Mouse (Mus musculus) liver, embryonic 16.5 days (tissue): ENCODE measurements around the gene Krt80. TPM values are rescaled to one million over a fixed set of nuclear protein-coding genes. Genes with fewer than 3 reads are reported as not detected.

ENCODE experiments used
- ATAC-seq: fragments of 200-750 bp; cut with Nextera tagmentation; 2 replicates; pipeline ENCODE4 v1.8.0; 2017; ENCODE audit warnings: low read depth, mild to moderate bottlenecking, moderate number of reproducible peaks, moderate library complexity
- H3K27ac ChIP-seq: fragments of 300-500 bp; sonication (generic); 2 replicates; pipeline ENCODE4 v1.5.1; 2014; ENCODE audit warnings: mild to moderate bottlenecking, low read length
- H3K27me3 ChIP-seq: fragments of 300-500 bp; sonication (generic); 2 replicates; pipeline ENCODE4 v1.6.1; 2014; ENCODE audit warnings: low read depth, low read length, mixed read lengths; ENCODE audit not compliant: control insufficient read depth, insufficient read depth
- H3K36me3 ChIP-seq: fragments of 300-500 bp; sonication (generic); 2 replicates; pipeline ENCODE4 v1.6.1; 2014; ENCODE audit warnings: mild to moderate bottlenecking; ENCODE audit not compliant: control insufficient read depth, insufficient read depth
- H3K4me1 ChIP-seq: fragments of 300-500 bp; sonication (generic); 2 replicates; pipeline ENCODE4 v1.6.1; 2014; ENCODE audit warnings: low read depth, low read length, mixed read lengths; ENCODE audit not compliant: control insufficient read depth
- H3K4me2 ChIP-seq: fragments of 300-500 bp; sonication (generic); 2 replicates; pipeline ENCODE4 v1.6.1; 2014; ENCODE audit warnings: low read depth, low read length, mixed read lengths
- H3K4me3 ChIP-seq: fragments of 300-500 bp; sonication (generic); 2 replicates; pipeline ENCODE4 v1.5.1; 2014; ENCODE audit warnings: low read depth, mild to moderate bottlenecking, low read length
- H3K9ac ChIP-seq: fragments of 300-500 bp; sonication (generic); 2 replicates; pipeline ENCODE4 v1.6.1; 2014; ENCODE audit warnings: low read depth, low read length
- H3K9me3 ChIP-seq: fragments of 300-500 bp; sonication (generic); replicated peaks from 2 replicates; pipeline ENCODE4 v1.6.1; 2016; ENCODE audit warnings: low read length; ENCODE audit not compliant: control insufficient read depth
- WGBS: fragments of 180-500 bp; shearing (Covaris S2); extraction: QIAGEN DNeasy Blood & Tissue Kit; methylation state at CpG from one replicate; pipeline ENCODE4 v1.1.7; 2014; ENCODE audit not compliant: insufficient replicate concordance; 5-methylcytosine and 5-hydroxymethylcytosine counted together
- polyA plus RNA-seq: library from polyadenylated mRNA; unstranded; fragments of >200 nt; fragmentation: Nextera tagmentation; extraction: Ambion mirVana; gene quantifications from 2 replicates; pipeline ENCODE4 v1.2.1, GENCODE M21; 2015

Krt80 gene
- 0.32 and 0.52 TPM in 2 replicates for polyA plus RNA-seq

DNA sequence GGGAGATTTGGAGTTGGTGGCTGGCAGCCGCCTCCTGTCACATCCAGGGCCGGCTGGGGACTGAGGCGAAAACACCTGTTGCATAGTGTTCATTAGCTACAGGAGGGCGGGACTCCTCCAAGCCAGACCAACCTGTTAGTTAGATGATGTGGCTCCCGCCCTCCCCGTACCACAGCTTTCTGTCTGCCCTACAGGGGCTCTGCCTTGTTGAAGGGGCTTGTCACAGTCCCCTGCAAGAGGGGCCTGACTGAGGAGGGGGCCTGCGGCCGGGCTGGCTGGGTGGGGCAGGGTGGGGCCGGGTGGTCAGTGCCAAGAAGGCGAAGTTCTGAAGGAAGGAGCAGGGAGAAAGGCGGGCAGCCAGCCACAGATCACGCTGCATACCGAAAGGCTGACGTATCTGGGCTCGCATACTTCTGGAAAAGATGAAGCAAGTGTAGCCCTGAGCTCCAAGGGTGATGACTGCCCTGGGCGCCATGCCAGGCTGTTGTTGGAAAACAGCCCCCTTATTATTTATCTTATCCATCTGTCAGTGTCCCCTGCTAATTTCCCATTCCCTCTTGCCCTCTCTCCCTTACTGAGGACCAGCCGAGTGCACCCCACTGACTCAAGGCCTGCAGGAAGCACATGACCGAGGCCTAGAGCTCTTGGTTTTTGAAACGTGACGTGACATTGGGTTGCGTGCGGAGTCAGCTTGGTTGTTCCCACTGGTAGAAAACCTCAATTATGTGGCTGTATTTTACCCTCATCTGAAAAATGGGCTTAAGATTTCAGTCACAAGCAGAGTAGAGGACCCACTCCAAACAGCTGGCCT lies at the start of gene Krt80:
Gene Krt80, minus strand, starts transcription at position 62 of the 811 bp plus-strand sequence.
- WGBS: 64% methylated on average over 22 of the region's 22 CpGs
- Histone ChIP-seq H3K4me2 (no peak within 1 kb of the TSS), H3K4me1 (peaks cover 2% of the 10 kb centered on the region; the same call in 1 of the 2 replicates), H3K27me3 (no peaks in the 10 kb centered on the region), H3K9ac (no peak within 1 kb of the TSS), H3K36me3 (no peaks in the 10 kb centered on the region), H3K27ac (no peak within 1 kb of the TSS), H3K4me3 (no peak within 1 kb of the TSS), H3K9me3 (no peaks in the 10 kb centered on the region)
- ATAC-seq: no peak

DNA sequence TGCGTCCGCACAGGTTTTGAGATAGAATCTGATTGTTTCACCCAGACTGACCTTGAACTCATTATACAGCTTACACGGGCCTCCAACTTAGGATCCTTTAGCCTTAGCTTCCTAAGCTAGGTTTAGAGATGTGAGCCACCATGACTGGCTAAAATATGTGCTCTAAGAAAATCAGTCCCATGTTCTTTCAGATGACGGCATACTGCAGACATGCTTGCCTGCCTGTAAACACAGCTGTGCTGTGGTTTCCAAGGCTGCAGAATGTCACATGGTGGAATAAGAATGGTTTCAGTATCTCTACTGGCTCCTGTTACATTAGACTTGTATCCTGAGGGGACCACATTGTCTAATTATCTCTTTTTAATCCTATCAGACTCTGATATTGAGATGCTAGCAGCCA lies 49.0 kb upstream of the Krt80 start:
- Histone ChIP-seq H3K27ac (no peak overlapping the region), H3K27me3 (no peaks in the 10 kb centered on the region), H3K4me1 (no peaks in the 10 kb centered on the region), H3K4me2 (no peak overlapping the region), H3K36me3 (no peaks in the 10 kb centered on the region), H3K4me3 (no peak overlapping the region), H3K9me3 (no peaks in the 10 kb centered on the region), H3K9ac (no peak overlapping the region)
- ATAC-seq: no peak
- WGBS: 54% methylated on average over 4 of the region's 4 CpGs

DNA sequence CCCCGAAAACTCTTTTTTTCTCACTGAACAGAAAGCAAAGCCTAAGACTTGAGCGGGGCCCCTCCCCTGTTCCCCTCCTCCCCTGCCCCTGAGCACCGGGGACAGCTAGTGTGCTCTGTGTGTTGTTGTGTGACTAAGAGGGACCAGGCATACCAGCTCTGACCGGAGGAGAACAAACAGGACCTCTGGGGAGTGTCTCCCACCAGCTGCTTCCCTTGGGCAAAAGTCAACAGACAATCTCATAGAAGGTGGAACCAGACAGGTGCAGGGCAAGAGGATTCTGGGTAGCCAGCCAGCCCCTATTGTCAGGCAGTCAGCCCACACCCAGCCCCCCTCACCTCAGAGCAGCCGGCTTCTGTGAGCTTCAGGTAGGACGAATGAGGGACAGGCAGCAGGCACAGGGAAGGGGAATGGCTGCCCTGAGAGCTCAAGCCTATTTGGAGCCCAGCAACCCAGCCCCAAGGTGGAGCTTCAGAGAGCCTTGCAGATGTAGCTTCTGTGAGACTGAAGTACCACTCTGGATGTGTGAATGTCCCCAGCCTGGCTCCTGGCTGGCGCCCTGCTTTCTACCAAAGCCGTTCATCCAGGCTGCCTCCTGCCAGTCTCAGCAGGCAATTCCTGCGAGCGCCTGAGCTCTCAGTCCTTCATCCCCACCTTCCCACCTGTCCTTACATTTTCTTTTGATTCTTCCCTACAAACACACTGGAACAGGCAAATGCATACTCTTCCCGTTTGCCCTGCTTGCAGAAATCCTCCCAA lies 45.0 kb upstream of the Krt80 start:
- no peak overlapping the region for H3K4me2 ChIP-seq
- no peaks in the 10 kb centered on the region for H3K9me3 ChIP-seq
- no peak overlapping the region for H3K27ac ChIP-seq
- ATAC-seq: no peak
- no peaks in the 10 kb centered on the region for H3K27me3 ChIP-seq
- 53% methylated on average over 11 of the region's 11 CpGs for WGBS
- no peaks in the 10 kb centered on the region for H3K36me3 ChIP-seq
- H3K4me3 ChIP-seq: no peak overlapping the region
- no peaks in the 10 kb centered on the region for H3K4me1 ChIP-seq
- no peak overlapping the region for H3K9ac ChIP-seq

DNA sequence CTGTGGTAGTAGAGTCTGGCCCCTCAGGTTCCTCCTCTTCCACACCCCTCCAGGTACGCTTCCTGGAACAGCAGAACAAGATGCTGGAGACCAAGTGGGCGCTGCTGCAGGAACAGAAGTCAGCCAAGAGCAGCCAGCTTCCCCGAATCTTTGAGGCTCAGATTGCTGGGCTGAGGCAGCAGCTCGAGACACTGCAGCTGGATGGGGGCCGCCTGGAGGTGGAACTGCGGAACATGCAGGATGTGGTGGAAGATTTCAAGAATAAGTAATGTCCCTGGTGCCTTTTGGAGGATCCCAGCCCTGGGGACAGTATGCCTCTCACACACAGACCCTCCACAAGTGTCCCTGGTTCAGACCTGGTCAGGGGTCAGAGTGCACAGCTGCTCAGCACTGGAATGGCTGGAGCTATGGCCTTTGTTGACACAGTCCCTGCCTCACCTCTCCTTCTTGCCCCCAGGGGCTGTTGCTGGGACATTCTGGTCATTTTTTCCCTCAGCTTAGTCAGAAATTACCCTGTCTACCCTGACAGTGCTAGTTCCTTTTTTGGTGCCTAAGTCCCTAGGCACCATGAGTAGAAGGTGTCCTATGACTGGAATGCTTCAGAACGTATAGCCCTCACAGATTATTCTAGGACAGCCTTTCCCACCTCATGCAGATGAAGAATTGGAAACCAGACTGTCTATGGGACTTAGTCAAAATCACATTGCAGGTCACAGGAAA lies 44.1 kb upstream of the Krt80 start:
- no peak for ATAC-seq
- Histone ChIP-seq H3K9ac (no peak overlapping the region), H3K4me1 (no peaks in the 10 kb centered on the region), H3K9me3 (no peaks in the 10 kb centered on the region), H3K4me2 (no peak overlapping the region), H3K4me3 (no peak overlapping the region), H3K27ac (no peak overlapping the region), H3K27me3 (no peaks in the 10 kb centered on the region), H3K36me3 (no peaks in the 10 kb centered on the region)
- 37% methylated on average over 7 of the region's 7 CpGs for WGBS

DNA sequence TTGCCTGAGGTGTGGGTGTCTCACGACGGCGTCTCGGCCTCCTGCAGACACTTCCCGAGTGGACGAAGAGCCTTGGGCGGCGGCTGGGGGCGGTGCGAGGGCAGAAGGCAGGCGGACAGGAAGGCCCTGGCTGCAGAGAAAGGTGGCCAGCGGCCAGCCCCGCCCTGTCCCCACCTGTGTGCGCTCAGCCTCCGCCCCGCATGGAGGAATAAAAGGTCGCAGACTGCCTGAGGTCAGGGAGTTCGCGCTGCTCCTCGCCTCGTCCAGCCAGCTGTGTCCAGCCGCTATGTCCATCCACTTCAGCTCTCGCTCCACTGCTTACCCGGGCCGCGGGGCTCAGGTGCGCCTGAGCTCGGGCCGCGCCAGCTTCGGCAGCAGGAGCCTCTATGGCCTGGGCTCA lies 42.2 kb upstream of the Krt80 start:
- no peak overlapping the region for H3K4me3 ChIP-seq
- H3K27ac ChIP-seq: no peak overlapping the region
- ATAC-seq: no peak
- no peaks in the 10 kb centered on the region for H3K27me3 ChIP-seq
- H3K9me3 ChIP-seq: no peaks in the 10 kb centered on the region
- H3K36me3 ChIP-seq: no peaks in the 10 kb centered on the region
- H3K4me1 ChIP-seq: no peaks in the 10 kb centered on the region
- H3K9ac ChIP-seq: no peak overlapping the region
- 51% methylated on average over 28 of the region's 31 CpGs for WGBS
- H3K4me2 ChIP-seq: no peak overlapping the region

DNA sequence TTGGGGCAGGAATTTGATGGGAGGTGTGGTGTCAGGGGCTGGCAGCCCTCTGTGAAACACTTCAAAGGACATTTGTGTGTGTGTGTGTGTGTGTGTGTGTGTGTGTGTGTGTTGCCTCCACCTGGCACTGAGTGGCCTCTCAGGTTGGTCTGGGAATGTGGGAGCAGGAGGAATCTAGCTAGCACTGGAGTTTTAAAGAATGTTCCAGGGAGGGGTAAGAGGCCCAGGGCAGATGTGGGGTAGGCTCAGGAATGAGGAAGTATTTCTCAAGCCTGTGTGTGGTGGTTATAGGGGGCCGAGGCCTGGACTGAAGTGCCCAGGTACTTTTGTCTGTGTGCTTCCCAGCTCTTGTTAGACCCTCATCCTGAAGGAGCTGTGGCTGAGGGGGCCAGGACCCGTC lies 40.8 kb upstream of the Krt80 start, which contains the start of gene Krt7:
Gene Krt7, plus strand, starts transcription at position 269 of the 400 bp plus-strand sequence.
- Histone ChIP-seq H3K9me3 (no peaks in the 10 kb centered on the region), H3K27ac (no peak within 1 kb of the TSS), H3K36me3 (no peaks in the 10 kb centered on the region), H3K9ac (no peak within 1 kb of the TSS), H3K27me3 (no peaks in the 10 kb centered on the region), H3K4me3 (no peak within 1 kb of the TSS), H3K4me2 (no peak within 1 kb of the TSS), H3K4me1 (no peaks in the 10 kb centered on the region)
- WGBS: 13% methylated on average over 2 of the region's 2 CpGs
- no peak for ATAC-seq

DNA sequence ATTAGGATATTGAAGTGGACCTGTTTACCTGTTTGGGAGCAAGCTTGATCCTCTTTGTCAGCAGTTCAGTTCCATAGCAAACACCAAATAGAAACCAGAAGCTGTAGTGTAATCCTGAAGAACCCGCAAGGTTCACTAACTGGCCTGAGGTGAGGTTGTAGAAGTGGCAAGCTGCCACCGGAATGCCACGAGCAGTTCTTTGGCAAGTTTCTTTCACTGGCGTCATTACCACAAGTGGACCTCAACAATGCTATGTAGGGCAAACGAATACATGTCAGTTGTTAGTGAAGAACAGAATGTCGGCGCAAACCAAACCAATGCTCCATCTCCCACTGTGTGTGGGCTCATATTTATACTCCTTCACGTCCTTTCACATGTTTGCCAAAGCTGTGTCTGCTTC lies 28.3 kb upstream of the Krt80 start:
- Histone ChIP-seq H3K9ac (no peak overlapping the region), H3K4me2 (no peak overlapping the region), H3K4me3 (no peak overlapping the region), H3K27me3 (no peaks in the 10 kb centered on the region), H3K9me3 (no peaks in the 10 kb centered on the region), H3K4me1 (no peaks in the 10 kb centered on the region), H3K27ac (no peak overlapping the region), H3K36me3 (no peaks in the 10 kb centered on the region)
- 68% methylated on average over 8 of the region's 8 CpGs for WGBS
- ATAC-seq: no peak

DNA sequence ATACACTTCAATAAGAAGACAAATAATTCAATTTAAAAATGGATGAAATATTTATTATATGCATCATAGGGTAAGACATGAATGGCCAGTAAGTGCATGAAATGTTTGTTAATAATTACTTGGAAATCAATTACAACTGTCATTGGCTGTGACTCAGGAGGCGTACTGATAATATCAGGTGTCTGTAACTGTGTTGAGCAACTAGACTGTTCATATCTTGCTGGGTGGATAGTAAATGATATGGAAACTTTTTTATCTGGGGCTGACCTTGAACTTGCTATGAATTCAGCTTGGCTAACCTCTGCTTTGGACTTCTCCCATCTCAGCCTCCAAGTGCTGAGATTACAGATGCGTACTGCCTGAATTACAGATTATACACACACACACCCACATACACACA lies 27.7 kb upstream of the Krt80 start:
- H3K36me3 ChIP-seq: no peaks in the 10 kb centered on the region
- H3K27me3 ChIP-seq: no peaks in the 10 kb centered on the region
- no peak overlapping the region for H3K4me2 ChIP-seq
- no peaks in the 10 kb centered on the region for H3K9me3 ChIP-seq
- no peaks in the 10 kb centered on the region for H3K4me1 ChIP-seq
- H3K27ac ChIP-seq: no peak overlapping the region
- no peak for ATAC-seq
- 64% methylated on average over 2 of the region's 2 CpGs for WGBS
- no peak overlapping the region for H3K9ac ChIP-seq
- H3K4me3 ChIP-seq: no peak overlapping the region
